In genomic region chr11:102556031-102556715, GRCm38 (mm10) we compare ENCODE assay signal across 8 mouse cellular contexts. TPM values are rescaled to one million over a fixed set of nuclear protein-coding genes. Genes with fewer than 3 reads are reported as not detected.
DNase-seq lines count a peak whose midpoint lies in the region; ATAC-seq and TF ChIP-seq lines count a peak whose summit lies in the region.

TSS of gene Gpatch8 (minus strand) at chr11:102556392.

- peak within 1 kb of the TSS; percentile 64 for H3K4me2 ChIP-seq in embryonic facial prominence, embryonic 13.5 days
- peak within 1 kb of the TSS; percentile 82 for H3K4me2 ChIP-seq in limb, embryonic 12.5 days
- H3K4me2 ChIP-seq in midbrain, embryonic 15.5 days: peak within 1 kb of the TSS; percentile 68

- peak within 1 kb of the TSS; percentile 100 for H3K4me3 ChIP-seq in embryonic facial prominence, embryonic 13.5 days
- H3K4me3 ChIP-seq in kidney, adult 2 months (ENCODE audit: insufficient read depth, low read depth, low read length): peak within 1 kb of the TSS; percentile 58
- peak within 1 kb of the TSS; percentile 97 for H3K4me3 ChIP-seq in limb, embryonic 12.5 days (replicated peaks)
- H3K4me3 ChIP-seq in midbrain, embryonic 15.5 days: peak within 1 kb of the TSS; percentile 91
- H3K4me3 ChIP-seq in spleen, adult 2 months (ENCODE audit: extremely low read depth, insufficient read depth, insufficient read length): peak within 1 kb of the TSS; percentile 85

- DNase-seq in 3134 (ENCODE audit: extremely low read depth, insufficient read length, low spot score): peak; percentile 99
- DNase-seq in adrenal gland, postnatal 36 days: peak; percentile 94 to 95
- peak; percentile 94 to 97 for DNase-seq in heart, adult 18-20 months
- peak; percentile 98 for DNase-seq in kidney, adult 2 months
- DNase-seq in spleen, adult 2 months (ENCODE audit: low read depth in 1 of 2, low spot score in 2 of 2): peak; percentile 74 to 81

- peak within 1 kb of the TSS; percentile 94 for H3K27ac ChIP-seq in embryonic facial prominence, embryonic 13.5 days
- H3K27ac ChIP-seq in kidney, adult 2 months (ENCODE audit: insufficient read depth, low read depth, low read length): peak within 1 kb of the TSS; percentile 63
- H3K27ac ChIP-seq in limb, embryonic 12.5 days: peak within 1 kb of the TSS; percentile 95
- peak within 1 kb of the TSS; percentile 96 for H3K27ac ChIP-seq in midbrain, embryonic 15.5 days
- peak within 1 kb of the TSS; percentile 89 for H3K27ac ChIP-seq in spleen, adult 2 months (ENCODE audit: insufficient read depth, low read length)

- WGBS in embryonic facial prominence, embryonic 13.5 days: under 1% methylated on average over 48 of the region's 55 CpGs
- under 1% methylated on average over 50 of the region's 55 CpGs for whole genome bisulfite sequencing in kidney, adult 2 months
- WGBS in limb, embryonic 12.5 days: under 1% methylated on average over 48 of the region's 55 CpGs
- WGBS in midbrain, embryonic 15.5 days: 1% methylated on average over 41 of the region's 55 CpGs
- WGBS in spleen, adult 2 months: under 1% methylated on average over 47 of the region's 55 CpGs

- no peaks in the 10 kb centered on the region for H3K9me3 ChIP-seq in embryonic facial prominence, embryonic 13.5 days
- no peaks in the 10 kb centered on the region for H3K9me3 ChIP-seq in limb, embryonic 12.5 days
- no peaks in the 10 kb centered on the region for H3K9me3 ChIP-seq in midbrain, embryonic 15.5 days

- peak within 1 kb of the TSS; percentile 99 for H3K9ac ChIP-seq in embryonic facial prominence, embryonic 13.5 days
- H3K9ac ChIP-seq in limb, embryonic 12.5 days (replicated peaks): peak within 1 kb of the TSS; percentile 98
- peak within 1 kb of the TSS; percentile 96 for H3K9ac ChIP-seq in midbrain, embryonic 15.5 days

- TF ChIP-seq POLR2A in kidney, adult 2 months (IDR thresholded peaks at IDR 0.05; ENCODE audit: low read depth, low read length): peak; percentile 90
- peak; percentile 78 for TF ChIP-seq POLR2A in spleen, adult 2 months (IDR thresholded peaks at IDR 0.05; ENCODE audit: low read depth, low read length)

- no peak for TF ChIP-seq CTCF in kidney, adult 2 months (conservative IDR thresholded peaks at IDR 0.05; ENCODE audit: insufficient read depth, insufficient read length, low read depth, low read length)
- TF ChIP-seq CTCF in spleen, adult 2 months (IDR thresholded peaks at IDR 0.05; ENCODE audit: extremely low read depth, insufficient read depth, insufficient read length, insufficient replicate concordance): no peak

- peak; percentile 97 for ATAC-seq in embryonic facial prominence, embryonic 13.5 days (ENCODE audit: insufficient number of reproducible peaks, insufficient read depth, low FRiP score, low TSS enrichment, low read depth)
- ATAC-seq in limb, embryonic 12.5 days (ENCODE audit: insufficient number of reproducible peaks, insufficient read depth, low FRiP score, low TSS enrichment, low read depth): peak; percentile 97
- peak; percentile 96 for ATAC-seq in midbrain, embryonic 15.5 days (replicated peaks)

- peaks cover 5% of the 10 kb centered on the region; the same call in 1 of the 2 replicates for H3K36me3 ChIP-seq in embryonic facial prominence, embryonic 13.5 days
- H3K36me3 ChIP-seq in kidney, adult 2 months (ENCODE audit: control insufficient read depth, insufficient read depth, low read length): no peaks in the 10 kb centered on the region
- 0 out of 2 replicates have a peak, but pooled peaks cover 1% of the 10 kb centered on the region for H3K36me3 ChIP-seq in limb, embryonic 12.5 days
- H3K36me3 ChIP-seq in midbrain, embryonic 15.5 days (replicated peaks): no peaks in the 10 kb centered on the region
- no peaks in the 10 kb centered on the region for H3K36me3 ChIP-seq in spleen, adult 2 months (ENCODE audit: control insufficient read depth, insufficient read depth, low read length)

- H3K27me3 ChIP-seq in embryonic facial prominence, embryonic 13.5 days: no peaks in the 10 kb centered on the region
- no peaks in the 10 kb centered on the region for H3K27me3 ChIP-seq in kidney, adult 2 months (replicated peaks; ENCODE audit: control insufficient read depth, insufficient read depth, low read length)
- no peaks in the 10 kb centered on the region for H3K27me3 ChIP-seq in limb, embryonic 12.5 days
- H3K27me3 ChIP-seq in midbrain, embryonic 15.5 days (replicated peaks): no peaks in the 10 kb centered on the region
- no peaks in the 10 kb centered on the region for H3K27me3 ChIP-seq in spleen, adult 2 months (ENCODE audit: control insufficient read depth, insufficient read depth, low read length)

- H3K4me1 ChIP-seq in embryonic facial prominence, embryonic 13.5 days: peaks cover 28% of the 10 kb centered on the region
- peaks cover 5% of the 10 kb centered on the region; the same call in 1 of the 2 replicates for H3K4me1 ChIP-seq in kidney, adult 2 months (ENCODE audit: control insufficient read depth, insufficient read depth, low read length)
- peaks cover 25% of the 10 kb centered on the region for H3K4me1 ChIP-seq in limb, embryonic 12.5 days (replicated peaks)
- peaks cover 25% of the 10 kb centered on the region for H3K4me1 ChIP-seq in midbrain, embryonic 15.5 days
- H3K4me1 ChIP-seq in spleen, adult 2 months (ENCODE audit: control insufficient read depth, insufficient read depth, insufficient read length): peaks cover 5% of the 10 kb centered on the region; the same call in 1 of the 2 replicates

RNA-seq across cellular contexts. Expression of gene Gpatch8, which starts in this region (rescaled TPM):
- total RNA-seq in adrenal gland, postnatal 36 days (2021): 10 to 100 TPM; 25.9 to 31.1 TPM
- polyA plus RNA-seq in embryonic facial prominence, embryonic 13.5 days (2015; fragmentation: Nextera tagmentation; extraction: Ambion mirVana): 84.0 and 84.7 TPM in 2 replicates
- total RNA-seq in heart, adult 18-20 months (2021): 10 to 100 TPM; 17.3 to 18.6 TPM
- 11.6 and 12.4 TPM in 2 replicates for polyA plus RNA-seq in kidney, adult 2 months (2012; rRNA removed)
- 66.5 and 77.6 TPM in 2 replicates for polyA plus RNA-seq in limb, embryonic 12.5 days (2016; fragmentation: Nextera tagmentation; extraction: Ambion mirVana)
- polyA plus RNA-seq in midbrain, embryonic 15.5 days (2015; fragmentation: Nextera tagmentation; extraction: Ambion mirVana): 72.7 and 76.4 TPM in 2 replicates
- polyA plus RNA-seq in spleen, adult 2 months (2012; rRNA removed): 12.3 and 13.6 TPM in 2 replicates

Comparison
In these comparisons a context has a peak if more than half of its experiments do, and no peak if none do; other contexts are left out.
1. Peak in every context shown above with its lines: DNase-seq, ATAC-seq, H3K4me3 ChIP-seq and H3K27ac ChIP-seq.